Mouse (Mus musculus) small intestine, adult 2 months (tissue): Measurements from ENCODE around the gene Gm15097. TPM values are rescaled to one million over a fixed set of nuclear protein-coding genes. Genes with fewer than 3 reads are reported as not detected.
"Not testable (repeated sequence)": the region's sequence is repeated elsewhere in the genome, so short reads cannot be mapped to it uniquely, and the experiment has no call there.

ENCODE experiments used
- H3K27ac ChIP-seq: fragments of 200-500 bp; 2 replicates; pipeline ENCODE4 v1.5.1; 2012; ENCODE audit warnings: low read depth, low read length, control low read depth, inconsistent platforms; ENCODE audit not compliant: insufficient read depth
- H3K27me3 ChIP-seq: fragments of 200-500 bp; 2 replicates; pipeline ENCODE4 v1.6.1; 2012; ENCODE audit warnings: mild to moderate bottlenecking, moderate library complexity, low read length, inconsistent platforms; ENCODE audit not compliant: control insufficient read depth, insufficient read depth
- H3K36me3 ChIP-seq: fragments of 200-500 bp; 2 replicates; pipeline ENCODE4 v1.6.1; 2012; ENCODE audit warnings: mild to moderate bottlenecking, low read length, control low read depth, inconsistent platforms; ENCODE audit not compliant: control insufficient read depth, insufficient read depth
- H3K4me1 ChIP-seq: fragments of 200-500 bp; 2 replicates; pipeline ENCODE4 v1.6.1; 2012; ENCODE audit warnings: low read length, inconsistent platforms, mixed read lengths; ENCODE audit not compliant: control insufficient read depth, insufficient read depth, insufficient read length
- H3K4me3 ChIP-seq: fragments of 200-500 bp; 2 replicates; pipeline ENCODE4 v1.5.1; 2012; ENCODE audit warnings: low read depth, mild to moderate bottlenecking, control low read depth, inconsistent platforms, low read length, moderate library complexity
- WGBS: fragments of 180-500 bp; shearing (Covaris S2); methylation state at CpG from one replicate; pipeline ENCODE4 v1.1.7; 2018; 5-methylcytosine and 5-hydroxymethylcytosine counted together
- polyA plus RNA-seq: library from polyadenylated mRNA; depleted of rRNA; stranded (reverse); fragments of >200 nt; gene quantifications from 2 replicates; pipeline ENCODE4 v1.2.3, GENCODE M21; 2012; rRNA removed

Gene Gm15097
- polyA plus RNA-seq, result not detected in 2 replicates

DNA sequence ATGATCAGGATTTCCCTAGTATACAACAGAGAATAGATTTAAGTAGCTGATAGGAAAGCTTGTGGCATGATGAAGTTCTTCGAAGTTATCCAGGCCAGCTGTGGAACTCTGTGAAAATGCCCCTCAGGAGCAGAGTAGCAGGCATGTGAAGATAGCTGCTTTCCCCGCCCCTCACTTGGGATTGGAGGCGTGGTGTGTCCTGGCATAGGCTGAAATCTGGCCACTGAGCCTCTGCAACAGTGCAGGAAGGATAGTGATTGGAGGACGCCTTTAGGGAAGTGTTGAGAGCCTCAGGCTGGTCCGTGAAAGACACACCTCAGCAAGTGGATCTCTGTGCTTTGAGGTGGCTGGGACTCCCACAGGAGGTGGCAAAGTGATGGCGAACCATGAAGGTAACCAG is at the start of gene Gm15097:
Gene Gm15097 (plus strand): TSS at position 301 of the 400 bp plus-strand sequence.
- not testable (repeated sequence) for H3K27ac ChIP-seq, H3K4me1 ChIP-seq, H3K4me3 ChIP-seq, H3K27me3 ChIP-seq, H3K36me3 ChIP-seq
- no CpG with 5 or more reads among the region's 6 CpGs for WGBS

DNA sequence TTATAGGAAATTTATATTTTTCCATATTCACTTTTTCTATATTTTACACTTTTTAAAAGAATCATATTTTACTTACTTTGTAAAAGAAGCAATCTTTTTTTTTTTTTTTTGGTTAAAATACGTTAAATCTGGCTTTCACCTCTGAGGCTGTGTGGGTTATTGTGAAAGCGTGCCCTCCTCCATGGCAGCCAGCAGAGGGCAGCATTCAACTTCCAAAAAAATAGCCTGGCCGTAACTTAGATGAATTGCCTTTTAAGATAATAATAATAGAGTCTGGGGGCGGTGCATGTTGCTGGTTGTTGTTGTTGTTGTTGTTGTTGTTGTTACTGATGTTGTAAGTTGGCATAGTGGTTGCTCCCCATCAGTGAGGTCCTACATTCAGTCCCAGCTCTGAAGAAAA is 21.4 kb upstream of the Gm15097 start:
- H3K27ac ChIP-seq, H3K27me3 ChIP-seq, H3K4me3 ChIP-seq, H3K4me1 ChIP-seq, H3K36me3 ChIP-seq: not testable (repeated sequence)
- 23% methylated on average over 4 of the region's 4 CpGs for WGBS

DNA sequence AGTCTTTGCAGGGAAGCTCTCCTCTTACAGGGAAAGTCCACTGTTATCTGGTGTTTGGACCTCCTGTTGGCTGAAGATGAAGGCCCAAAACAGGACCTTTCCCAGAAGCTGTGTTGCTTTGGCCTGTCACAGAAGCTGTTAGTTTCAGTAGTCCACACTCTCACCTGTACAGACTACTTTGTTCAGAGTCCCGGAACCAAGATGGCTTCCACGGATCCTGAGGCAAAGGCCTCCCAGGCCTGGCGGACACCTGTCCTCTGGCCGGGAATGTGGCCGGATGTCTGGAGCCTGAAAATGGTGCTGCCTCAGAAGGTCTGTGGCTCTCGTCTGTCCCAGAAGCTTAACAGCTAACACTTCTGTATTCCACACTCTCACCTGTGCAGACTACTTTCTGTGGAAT is 26.9 kb downstream of the Gm15097 start:
- H3K36me3 ChIP-seq, H3K4me3 ChIP-seq, H3K4me1 ChIP-seq, H3K27me3 ChIP-seq, H3K27ac ChIP-seq: not testable (repeated sequence)
- WGBS, result 90% methylated on average over 6 of the region's 6 CpGs

Other genes with a start within 250 kb of the Gm15097 start
- not detected in 2 replicates for gene Gm10439, start 189.9 kb upstream of the Gm15097 start, polyA plus RNA-seq
- not detected in 2 replicates for gene Gm15091, start 157.2 kb downstream of the Gm15097 start, polyA plus RNA-seq